Mouse (Mus musculus): ENCODE measurements around the gene Dtx3. TPM values are rescaled to one million over a fixed set of nuclear protein-coding genes. Genes with fewer than 3 reads are reported as not detected.

Gene Dtx3
- 73.9 and 82.6 TPM in 2 replicates for polyA plus RNA-seq (2015; fragmentation: Nextera tagmentation; extraction: Ambion mirVana)

GRCm38 (mm10) chr10:127195328-127196129 lies at the start of gene Dtx3:
TSS of gene Dtx3 (minus strand) at chr10:127195728.
- under 1% methylated on average over 39 of the region's 47 CpGs for WGBS
- peaks cover 15% of the 10 kb centered on the region; the same call in 1 of the 2 replicates for H3K36me3 ChIP-seq
- peak within 1 kb of the TSS; percentile 93 for H3K4me2 ChIP-seq

DNA sequence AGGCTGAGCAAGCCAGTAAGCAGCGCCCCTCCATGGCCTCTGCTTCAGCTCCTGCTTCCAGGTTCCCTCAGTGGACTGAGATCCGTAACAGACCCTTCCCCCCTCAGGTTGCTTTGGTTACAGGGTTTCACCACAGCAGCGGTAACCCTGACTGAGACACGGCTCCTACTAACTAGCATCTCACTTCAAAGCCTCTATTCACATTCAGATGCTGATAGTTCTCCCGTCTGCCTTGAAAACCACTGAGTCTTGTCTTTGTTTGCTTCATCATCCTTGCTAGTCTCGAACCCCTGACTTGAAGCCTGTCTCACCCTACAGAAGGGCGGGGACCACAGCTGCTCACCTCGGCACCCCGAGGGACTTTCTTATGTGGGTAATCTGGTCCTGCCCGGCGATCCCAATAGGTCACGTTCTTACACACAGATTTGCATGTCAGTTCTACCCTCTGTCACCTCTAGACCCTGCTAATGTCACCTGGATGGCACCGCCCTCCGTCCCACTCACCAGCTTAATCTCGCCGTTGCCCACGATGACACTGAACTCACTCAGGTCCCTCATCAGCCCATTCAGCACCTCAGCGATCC lies 42.8 kb upstream of the Dtx3 start:
- 66% methylated on average over 18 of the region's 18 CpGs for WGBS
- Histone ChIP-seq H3K27me3 (peaks cover 14% of the 10 kb centered on the region; the same call in 1 of the 2 replicates), H3K9ac (no peak overlapping the region), H3K9me3 (no peaks in the 10 kb centered on the region), H3K4me1 (no peaks in the 10 kb centered on the region), H3K27ac (no peak overlapping the region), H3K4me2 (no peak overlapping the region), H3K36me3 (no peaks in the 10 kb centered on the region), H3K4me3 (no peak overlapping the region)
- ATAC-seq (ENCODE audit: borderline replicate concordance, extremely low read depth, low FRiP score, low TSS enrichment), result no peak

More at GRCm38 (mm10) chr10:127195328-127196129, at the start of gene Dtx3:
- H3K4me3 ChIP-seq, result peak within 1 kb of the TSS; percentile 90
- H3K9ac ChIP-seq, result peak within 1 kb of the TSS; percentile 88
- no peaks in the 10 kb centered on the region for H3K27me3 ChIP-seq
- H3K4me1 ChIP-seq, result peaks cover 33% of the 10 kb centered on the region
- no peaks in the 10 kb centered on the region for H3K9me3 ChIP-seq
- ATAC-seq (ENCODE audit: borderline replicate concordance, extremely low read depth, low FRiP score, low TSS enrichment), result peak; percentile 53
- H3K27ac ChIP-seq, result peak within 1 kb of the TSS; percentile 94

GRCm38 (mm10) chr10:127236541-127236940 lies 41.0 kb upstream of the Dtx3 start:
- peaks cover 14% of the 10 kb centered on the region; the same call in 1 of the 2 replicates for H3K27me3 ChIP-seq

GRCm38 (mm10) chr10:127233141-127233540 lies 37.6 kb upstream of the Dtx3 start:
- Histone ChIP-seq H3K27ac (no peak overlapping the region), H3K36me3 (no peaks in the 10 kb centered on the region), H3K9me3 (no peaks in the 10 kb centered on the region), H3K27me3 (no peaks in the 10 kb centered on the region; the same call in 1 of the 2 replicates), H3K4me1 (no peaks in the 10 kb centered on the region), H3K4me2 (no peak overlapping the region), H3K4me3 (no peak overlapping the region), H3K9ac (no peak overlapping the region)
- 78% methylated on average over 9 of the region's 9 CpGs for WGBS
- ATAC-seq (ENCODE audit: borderline replicate concordance, extremely low read depth, low FRiP score, low TSS enrichment), result no peak

More at GRCm38 (mm10) chr10:127236541-127236940, 41.0 kb upstream of the Dtx3 start:
- WGBS, result 34% methylated on average over 9 of the region's 9 CpGs
- Histone ChIP-seq H3K4me3 (no peak overlapping the region), H3K9ac (no peak overlapping the region), H3K4me1 (no peaks in the 10 kb centered on the region), H3K36me3 (no peaks in the 10 kb centered on the region), H3K4me2 (no peak overlapping the region), H3K9me3 (no peaks in the 10 kb centered on the region), H3K27ac (no peak overlapping the region)
- 0 out of 2 replicates have a peak, but pooled peaks have one; percentile 29 for ATAC-seq (ENCODE audit: borderline replicate concordance, extremely low read depth, low FRiP score, low TSS enrichment)

DNA sequence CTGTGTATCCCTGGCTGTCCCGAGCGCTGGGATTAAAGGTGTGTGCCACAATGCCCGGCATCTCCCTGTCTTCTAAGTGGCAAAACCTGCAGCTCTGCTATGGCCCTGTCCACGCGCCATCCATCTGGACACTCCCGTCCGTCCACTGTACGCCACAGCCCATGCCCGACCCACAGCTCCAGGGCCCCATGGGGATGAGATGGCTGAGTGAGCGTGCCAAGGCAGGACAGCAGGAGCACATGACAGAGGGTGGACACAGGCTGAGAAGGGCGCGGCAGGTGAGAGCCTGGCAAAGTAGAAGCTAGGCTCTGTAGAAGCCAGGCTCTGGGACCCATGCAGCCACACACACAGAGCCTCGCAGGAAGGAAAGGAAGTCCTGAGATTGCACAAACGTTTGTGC lies 36.2 kb upstream of the Dtx3 start:
- Histone ChIP-seq H3K36me3 (no peaks in the 10 kb centered on the region), H3K9ac (no peak overlapping the region), H3K4me1 (no peaks in the 10 kb centered on the region), H3K27me3 (no peaks in the 10 kb centered on the region; the same call in 1 of the 2 replicates), H3K27ac (no peak overlapping the region), H3K4me3 (no peak overlapping the region), H3K9me3 (no peaks in the 10 kb centered on the region), H3K4me2 (no peak overlapping the region)
- no peak for ATAC-seq (ENCODE audit: borderline replicate concordance, extremely low read depth, low FRiP score, low TSS enrichment)
- WGBS, result 81% methylated on average over 14 of the region's 14 CpGs

GRCm38 (mm10) chr10:127230693-127231092 lies 35.2 kb upstream of the Dtx3 start:
- no peak overlapping the region for H3K9ac ChIP-seq
- no peak overlapping the region for H3K27ac ChIP-seq
- WGBS, result 75% methylated on average over 12 of the region's 12 CpGs
- peaks cover 5% of the 10 kb centered on the region for H3K27me3 ChIP-seq
- H3K4me2 ChIP-seq, result no peak overlapping the region
- H3K36me3 ChIP-seq, result no peaks in the 10 kb centered on the region
- no peaks in the 10 kb centered on the region for H3K4me1 ChIP-seq
- H3K4me3 ChIP-seq, result no peak overlapping the region
- ATAC-seq (ENCODE audit: borderline replicate concordance, extremely low read depth, low FRiP score, low TSS enrichment), result no peak
- H3K9me3 ChIP-seq, result no peaks in the 10 kb centered on the region

- Histone ChIP-seq H3K27me3 (peaks cover 12% of the 10 kb centered on the region), H3K4me3 (no peak overlapping the region), H3K9me3 (no peaks in the 10 kb centered on the region), H3K36me3 (no peaks in the 10 kb centered on the region), H3K27ac (no peak overlapping the region), H3K4me1 (no peaks in the 10 kb centered on the region), H3K4me2 (no peak overlapping the region), H3K9ac (no peak overlapping the region)
- 19% methylated on average over 4 of the region's 4 CpGs for whole genome bisulfite sequencing
- peak; percentile 50; the same call in 1 of the 2 replicates for ATAC-seq (ENCODE audit: borderline replicate concordance, extremely low read depth, low FRiP score, low TSS enrichment)
These were observed 33.4 kb upstream of the Dtx3 start for GRCm38 (mm10) chr10:127228897-127229296.

DNA sequence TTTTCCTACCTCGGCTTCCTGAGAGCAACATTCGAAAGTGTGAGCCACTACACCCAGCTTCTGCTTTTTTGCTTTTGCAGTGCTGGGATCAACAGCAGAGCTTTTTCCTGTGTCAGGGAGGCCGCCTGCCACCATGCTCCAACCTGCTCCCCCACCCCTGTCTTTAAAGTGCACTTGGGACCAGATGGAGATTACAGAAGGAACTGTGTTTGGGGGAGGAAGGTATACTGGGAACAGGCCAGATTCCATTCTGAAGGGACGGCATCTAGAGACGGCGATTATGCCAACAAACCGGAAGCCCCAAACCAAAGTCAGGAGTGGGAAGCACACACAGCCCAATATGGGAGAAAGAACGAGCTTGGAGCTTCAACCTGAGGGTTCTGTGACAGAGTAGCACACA lies 31.6 kb upstream of the Dtx3 start:
- peaks cover 12% of the 10 kb centered on the region for H3K27me3 ChIP-seq
- H3K4me1 ChIP-seq, result no peaks in the 10 kb centered on the region
- no peak overlapping the region for H3K4me2 ChIP-seq
- H3K4me3 ChIP-seq, result no peak overlapping the region
- H3K36me3 ChIP-seq, result no peaks in the 10 kb centered on the region
- H3K9me3 ChIP-seq, result no peaks in the 10 kb centered on the region
- ATAC-seq (ENCODE audit: borderline replicate concordance, extremely low read depth, low FRiP score, low TSS enrichment), result no peak
- WGBS, result 66% methylated on average over 8 of the region's 8 CpGs
- no peak overlapping the region for H3K27ac ChIP-seq
- no peak overlapping the region for H3K9ac ChIP-seq

- Histone ChIP-seq H3K27ac (no peak overlapping the region), H3K9ac (no peak overlapping the region), H3K4me2 (no peak overlapping the region), H3K4me1 (no peaks in the 10 kb centered on the region), H3K9me3 (no peaks in the 10 kb centered on the region), H3K4me3 (no peak overlapping the region), H3K27me3 (peaks cover 12% of the 10 kb centered on the region), H3K36me3 (no peaks in the 10 kb centered on the region)
- 59% methylated on average over 8 of the region's 8 CpGs for WGBS
- no peak for ATAC-seq (ENCODE audit: borderline replicate concordance, extremely low read depth, low FRiP score, low TSS enrichment)
These were observed 30.9 kb upstream of the Dtx3 start for GRCm38 (mm10) chr10:127226318-127226895.

DNA sequence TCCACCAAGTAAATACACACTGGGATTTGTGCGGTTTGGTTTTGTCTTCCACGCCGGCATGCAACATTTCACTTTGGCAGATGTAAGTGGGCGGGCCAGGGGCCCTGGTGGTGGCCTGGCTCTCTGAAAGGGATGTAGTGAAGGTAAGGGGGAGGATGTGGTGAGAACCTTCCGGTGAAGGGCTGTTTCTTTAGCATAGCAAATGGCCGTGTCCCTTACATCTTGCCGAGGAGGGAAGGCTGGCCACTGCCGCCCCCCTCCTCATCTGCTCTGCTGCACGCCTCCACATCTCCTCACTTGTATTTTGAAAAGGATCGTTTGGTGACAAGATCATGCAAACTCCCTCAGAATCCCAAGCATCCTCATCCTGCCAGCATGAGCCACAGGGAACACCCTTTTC lies 30.2 kb upstream of the Dtx3 start:
- no peak overlapping the region for H3K4me3 ChIP-seq
- H3K9me3 ChIP-seq, result no peaks in the 10 kb centered on the region
- no peaks in the 10 kb centered on the region for H3K36me3 ChIP-seq
- H3K9ac ChIP-seq, result no peak overlapping the region
- H3K27ac ChIP-seq, result no peak overlapping the region
- ATAC-seq (ENCODE audit: borderline replicate concordance, extremely low read depth, low FRiP score, low TSS enrichment), result no peak
- peaks cover 12% of the 10 kb centered on the region for H3K27me3 ChIP-seq
- no peaks in the 10 kb centered on the region for H3K4me1 ChIP-seq
- 28% methylated on average over 10 of the region's 10 CpGs for WGBS
- no peak overlapping the region for H3K4me2 ChIP-seq

GRCm38 (mm10) chr10:127225213-127225612 lies 29.7 kb upstream of the Dtx3 start:
- Histone ChIP-seq H3K9ac (no peak overlapping the region), H3K4me1 (no peaks in the 10 kb centered on the region), H3K36me3 (no peaks in the 10 kb centered on the region), H3K27me3 (peaks cover 12% of the 10 kb centered on the region), H3K4me3 (no peak overlapping the region), H3K27ac (no peak overlapping the region), H3K9me3 (no peaks in the 10 kb centered on the region), H3K4me2 (no peak overlapping the region)
- WGBS, result 49% methylated on average over 6 of the region's 6 CpGs
- ATAC-seq (ENCODE audit: borderline replicate concordance, extremely low read depth, low FRiP score, low TSS enrichment), result no peak

DNA sequence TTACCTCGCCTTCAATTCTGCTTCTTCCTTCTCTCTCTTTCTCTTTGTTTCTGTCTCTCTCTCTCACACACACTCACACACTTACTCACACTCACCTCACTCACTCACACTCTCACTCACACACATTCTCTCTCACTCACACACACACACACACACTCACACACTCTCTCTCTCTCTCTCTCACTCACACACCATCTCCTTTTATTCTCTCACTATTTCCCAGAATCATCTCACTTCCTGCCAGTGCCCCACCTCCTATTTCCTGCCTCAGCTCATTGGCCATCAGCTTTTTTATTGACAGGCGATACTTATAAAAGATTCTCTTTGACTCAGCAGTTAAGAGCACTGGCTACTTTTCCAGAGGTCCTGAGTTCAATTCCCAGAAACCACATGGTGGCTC lies 22.8 kb upstream of the Dtx3 start:
- Histone ChIP-seq H3K4me2 (no peak overlapping the region), H3K9ac (no peak overlapping the region), H3K4me1 (no peaks in the 10 kb centered on the region), H3K36me3 (no peaks in the 10 kb centered on the region), H3K27ac (no peak overlapping the region), H3K4me3 (no peak overlapping the region), H3K27me3 (no peaks in the 10 kb centered on the region), H3K9me3 (no peaks in the 10 kb centered on the region)
- 85% methylated on average over 2 of the region's 2 CpGs for WGBS
- no peak for ATAC-seq (ENCODE audit: borderline replicate concordance, extremely low read depth, low FRiP score, low TSS enrichment)
